Mouse (Mus musculus) stomach, embryonic 14.5 days (tissue): ENCODE results near the gene Six3. TPM values are rescaled to one million over a fixed set of nuclear protein-coding genes. Genes with fewer than 3 reads are reported as not detected.

Experiments
- ATAC-seq: fragments of 200-750 bp; cut with Nextera tagmentation; 2 replicates; pipeline ENCODE4 v1.8.0; 2017; ENCODE audit warnings: low read depth, moderate TSS enrichment; ENCODE audit not compliant: insufficient number of reproducible peaks, insufficient read depth, low FRiP score
- H3K27ac ChIP-seq: fragments of 300-500 bp; sonication (generic); 2 replicates; pipeline ENCODE4 v1.5.1; 2014; ENCODE audit warnings: mild to moderate bottlenecking, low read length, moderate library complexity, mixed read lengths
- H3K27me3 ChIP-seq: fragments of 300-500 bp; sonication (generic); 2 replicates; pipeline ENCODE4 v1.6.1; 2014; ENCODE audit warnings: low read length, control low read depth, mixed read lengths; ENCODE audit not compliant: control insufficient read depth, insufficient read depth
- H3K36me3 ChIP-seq: fragments of 300-500 bp; sonication (generic); 2 replicates; pipeline ENCODE4 v1.6.1; 2014; ENCODE audit warnings: mild to moderate bottlenecking, control low read depth, low read length, moderate library complexity, mixed read lengths; ENCODE audit not compliant: control insufficient read depth, insufficient read depth
- H3K4me1 ChIP-seq: fragments of 300-500 bp; sonication (generic); 2 replicates; pipeline ENCODE4 v1.6.1; 2014; ENCODE audit warnings: low read length, control low read depth, mixed read lengths; ENCODE audit not compliant: control insufficient read depth, insufficient read depth
- H3K4me2 ChIP-seq: fragments of 300-500 bp; sonication (generic); replicated peaks from 2 replicates; pipeline ENCODE4 v1.6.1; 2014; ENCODE audit warnings: low read depth, low read length, control low read depth
- H3K4me3 ChIP-seq: fragments of 300-500 bp; sonication (generic); 2 replicates; pipeline ENCODE4 v1.5.1; 2014; ENCODE audit warnings: low read depth, low read length, control low read depth
- H3K9ac ChIP-seq: fragments of 300-500 bp; sonication (generic); replicated peaks from 2 replicates; pipeline ENCODE4 v1.6.1; 2014; ENCODE audit warnings: low read depth, mild to moderate bottlenecking, control low read depth, low read length, moderate library complexity, mixed read lengths
- H3K9me3 ChIP-seq: fragments of 300-500 bp; sonication (generic); 2 replicates; pipeline ENCODE4 v1.6.1; 2016; ENCODE audit warnings: low read depth, low read length, control low read depth; ENCODE audit not compliant: control insufficient read depth
- WGBS: fragments of 180-500 bp; shearing (Covaris S2); extraction: QIAGEN DNeasy Blood & Tissue Kit; methylation state at CpG from one replicate; pipeline ENCODE4 v1.1.7; 2014; 5-methylcytosine and 5-hydroxymethylcytosine counted together
- polyA plus RNA-seq: library from polyadenylated mRNA; unstranded; fragments of >200 nt; fragmentation: Nextera tagmentation; extraction: Ambion mirVana; gene quantifications from 2 replicates; pipeline ENCODE4 v1.2.1, GENCODE M21; 2014

The Six3 gene
- polyA plus RNA-seq, 1 experiment from 2014 or later: not detected

GRCm38 (mm10) chr17:85660016-85660415 lies 46.6 kb downstream of the Six3 start:
- no peaks in the 10 kb centered on the region for H3K36me3 ChIP-seq
- H3K27ac ChIP-seq: no peak overlapping the region
- no peak overlapping the region for H3K4me3 ChIP-seq
- H3K4me1 ChIP-seq: no peaks in the 10 kb centered on the region
- ATAC-seq: no peak
- H3K9me3 ChIP-seq: no peaks in the 10 kb centered on the region
- H3K4me2 ChIP-seq: no peak overlapping the region
- H3K9ac ChIP-seq: no peak overlapping the region
- WGBS: 93% methylated on average over 1 of the region's 1 CpGs
- H3K27me3 ChIP-seq: no peaks in the 10 kb centered on the region

- Histone ChIP-seq H3K9me3 (no peaks in the 10 kb centered on the region), H3K9ac (no peak overlapping the region), H3K4me1 (no peaks in the 10 kb centered on the region), H3K4me2 (no peak overlapping the region), H3K36me3 (no peaks in the 10 kb centered on the region), H3K27ac (no peak overlapping the region), H3K27me3 (no peaks in the 10 kb centered on the region), H3K4me3 (no peak overlapping the region)
- WGBS: 56% methylated on average over 5 of the region's 5 CpGs
- no peak for ATAC-seq
These were observed 48.1 kb downstream of the Six3 start for GRCm38 (mm10) chr17:85661521-85661920.

GRCm38 (mm10) chr17:85664202-85664601 lies 50.8 kb downstream of the Six3 start:
- Histone ChIP-seq H3K9me3 (no peaks in the 10 kb centered on the region), H3K9ac (no peak overlapping the region), H3K27me3 (no peaks in the 10 kb centered on the region), H3K36me3 (no peaks in the 10 kb centered on the region), H3K4me1 (no peaks in the 10 kb centered on the region), H3K27ac (no peak overlapping the region), H3K4me2 (peak overlapping the region; percentile 31), H3K4me3 (no peak overlapping the region)
- ATAC-seq: no peak
- 36% methylated on average over 2 of the region's 2 CpGs for WGBS

GRCm38 (mm10) chr17:85664618-85665320 lies 51.4 kb downstream of the Six3 start:
- no peaks in the 10 kb centered on the region for H3K36me3 ChIP-seq
- WGBS: 2% methylated on average over 20 of the region's 20 CpGs
- H3K9me3 ChIP-seq: no peaks in the 10 kb centered on the region
- ATAC-seq: 0 out of 2 replicates have a peak, but pooled peaks have one; percentile 34
- no peak overlapping the region for H3K9ac ChIP-seq
- no peak overlapping the region for H3K27ac ChIP-seq
- H3K4me2 ChIP-seq: peak overlapping the region; percentile 31
- H3K4me1 ChIP-seq: no peaks in the 10 kb centered on the region
- no peaks in the 10 kb centered on the region for H3K27me3 ChIP-seq
- H3K4me3 ChIP-seq: peak overlapping the region; percentile 12

Other genes starting within 250 kb of the Six3 start
- gene Six2, start 74.7 kb downstream of the Six3 start, polyA plus RNA-seq: 7.6 and 8.9 TPM in 2 replicates